Mouse (Mus musculus) embryonic fibroblast, embryonic 13.5 days (primary cell): Measurements from ENCODE around the gene Herpud1.

Source experiments
- CTCF ChIP-seq: IDR thresholded peaks from 2 replicates; pipeline ENCODE4 v1.5.1; 2011; ENCODE audit warnings: mild to moderate bottlenecking, control low read depth, low read length, moderate library complexity, borderline replicate concordance; ENCODE audit not compliant: insufficient read depth
- POLR2A ChIP-seq: IDR thresholded peaks from 2 replicates; pipeline ENCODE4 v1.6.1; 2011; ENCODE audit warnings: low read depth, mild to moderate bottlenecking, control low read depth, low read length, moderate library complexity

- TF ChIP-seq CTCF (no peak), POLR2A (no peak)
Measured at GRCm38 (mm10) chr8:94377031-94377430, 9.2 kb upstream of the Herpud1 start.
